Mouse (Mus musculus): ENCODE measurements around the gene Impdh2.

Gene Impdh2

DNA sequence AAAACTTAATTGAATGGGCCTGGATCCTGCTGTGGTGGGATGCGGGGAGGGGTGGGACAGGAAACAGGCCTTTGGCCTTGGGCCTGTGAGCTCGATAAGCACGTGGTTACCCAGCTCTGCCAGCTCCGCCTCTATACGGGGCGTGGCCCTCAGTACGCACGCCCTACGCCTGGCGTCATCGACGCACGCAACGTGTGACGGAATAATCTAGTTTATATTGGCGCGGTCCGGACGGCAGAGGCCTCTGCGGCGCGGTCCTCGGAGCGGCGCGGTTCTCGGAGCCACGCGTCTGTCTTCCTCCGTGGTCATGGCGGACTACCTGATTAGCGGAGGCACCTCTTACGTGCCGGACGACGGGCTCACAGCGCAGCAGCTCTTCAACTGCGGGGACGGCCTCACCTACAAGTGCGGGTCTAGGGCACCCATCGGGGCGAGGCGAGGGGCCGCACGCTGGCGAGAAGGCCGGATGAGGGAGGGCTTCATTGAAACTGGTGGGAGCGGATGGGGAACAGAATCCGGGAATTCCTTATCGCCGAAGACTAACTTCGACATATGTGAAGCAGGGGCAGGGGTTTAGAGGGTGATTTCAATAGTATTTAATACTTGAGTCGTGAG is at the start of gene Impdh2:
Gene Impdh2 (plus strand): TSS at position 60 of the 615 bp plus-strand sequence.
- DNase-seq (ENCODE audit: low spot score) = peak; percentile 97

DNA sequence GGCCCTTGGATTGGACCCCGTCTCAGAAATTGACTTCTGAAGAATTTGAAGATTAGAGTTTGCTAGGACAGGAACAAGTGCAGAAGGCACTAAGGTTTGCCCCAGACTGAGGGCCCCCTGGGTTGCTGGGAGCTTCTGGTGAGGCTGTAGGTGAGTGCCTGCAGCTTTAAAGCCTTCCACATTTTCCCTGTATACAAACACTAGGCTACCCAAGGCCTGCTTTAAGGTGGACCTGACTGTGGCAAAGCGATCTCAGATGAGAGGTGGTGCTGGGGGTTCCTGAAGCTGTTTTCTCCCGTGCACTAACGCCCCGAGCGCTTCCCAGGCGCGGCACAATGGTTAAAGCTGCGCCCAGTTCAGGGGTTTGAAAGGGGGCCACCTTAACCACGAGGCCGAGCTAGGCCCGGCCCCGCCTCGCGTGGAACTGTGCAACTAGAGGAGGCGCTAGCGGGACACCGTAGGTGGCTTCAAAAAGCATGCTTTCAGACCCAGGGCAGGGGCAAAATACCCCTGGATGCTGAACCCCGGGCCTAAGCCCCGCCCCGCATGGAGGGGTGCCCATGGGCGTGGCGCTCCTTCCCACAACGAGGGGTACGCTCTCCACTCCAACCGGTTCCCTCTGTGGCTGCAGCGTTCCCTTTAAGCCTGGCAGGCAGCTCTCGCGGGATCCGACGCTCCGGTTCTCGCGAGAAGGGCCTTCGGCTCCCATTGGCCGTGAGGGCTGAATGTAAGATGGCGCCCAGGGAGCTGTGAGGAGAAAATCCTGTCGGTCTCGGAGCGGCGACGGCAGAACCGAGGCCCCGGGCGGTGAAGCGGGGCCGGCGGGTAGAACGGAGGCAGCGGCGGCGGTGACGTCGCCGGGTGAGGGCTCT is 43.5 kb upstream of the Impdh2 start, which contains the start of gene Qrich1:
Gene Qrich1 (plus strand): TSS at position 427 of the 872 bp plus-strand sequence.
- DNase-seq (ENCODE audit: low spot score) = peak; percentile 92

DNA sequence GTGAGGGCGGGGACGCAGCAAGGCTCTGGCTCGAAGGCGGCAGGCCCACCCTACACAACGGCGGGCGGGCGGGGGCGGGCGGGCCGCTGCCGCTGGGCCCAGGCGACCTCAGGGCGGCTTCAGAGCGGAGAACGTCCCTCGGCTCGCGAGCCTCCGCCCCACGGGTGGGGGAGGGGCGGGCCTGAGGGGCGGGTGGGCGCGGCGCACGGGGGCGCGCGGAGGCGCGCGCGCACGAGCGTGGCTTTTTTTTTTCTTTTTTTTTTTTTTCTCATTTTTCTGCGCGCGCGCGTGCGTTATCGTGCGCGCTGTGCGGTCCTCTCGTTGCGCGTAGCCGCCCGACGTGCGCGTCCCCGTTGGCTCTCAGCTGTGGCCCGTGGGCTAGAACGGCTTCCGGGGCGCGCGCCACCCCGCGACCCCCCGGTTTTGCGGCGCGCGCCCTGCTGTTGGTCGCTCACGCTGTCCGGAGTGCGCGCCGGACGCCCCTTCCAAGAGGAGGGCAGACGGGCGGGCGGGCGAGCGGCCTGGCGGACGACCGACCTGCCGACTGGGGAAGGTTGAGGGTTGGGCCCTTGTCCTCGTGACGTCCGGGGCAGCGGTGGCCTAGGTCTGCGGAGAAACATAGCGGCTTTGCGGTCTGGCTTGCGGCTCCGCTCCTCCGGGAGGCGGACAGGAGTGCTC is 42.7 kb upstream of the Impdh2 start:
- DNase-seq (ENCODE audit: low spot score) = peak; percentile 78

DNA sequence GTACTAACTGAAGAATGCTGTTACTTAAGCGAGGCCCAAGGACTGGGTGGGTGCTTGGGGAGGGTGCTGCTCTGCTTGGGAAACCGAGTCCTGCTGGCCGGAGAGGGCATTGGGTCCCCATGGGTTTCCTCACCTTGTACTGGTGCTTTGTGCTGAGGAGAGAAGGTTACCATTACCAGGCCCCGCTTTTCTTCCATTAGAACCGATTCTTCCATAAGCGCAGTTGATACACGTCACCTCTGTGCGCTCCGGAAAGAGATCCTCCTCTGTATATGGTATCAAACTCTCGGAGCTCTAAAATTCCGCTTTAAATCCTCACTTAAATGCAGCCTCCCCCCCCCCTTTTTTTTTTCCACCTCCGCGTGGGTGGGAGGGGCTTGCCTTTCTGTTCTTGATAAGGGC is 42.2 kb upstream of the Impdh2 start:
- DNase-seq (ENCODE audit: low spot score) = peak; percentile 70

DNA sequence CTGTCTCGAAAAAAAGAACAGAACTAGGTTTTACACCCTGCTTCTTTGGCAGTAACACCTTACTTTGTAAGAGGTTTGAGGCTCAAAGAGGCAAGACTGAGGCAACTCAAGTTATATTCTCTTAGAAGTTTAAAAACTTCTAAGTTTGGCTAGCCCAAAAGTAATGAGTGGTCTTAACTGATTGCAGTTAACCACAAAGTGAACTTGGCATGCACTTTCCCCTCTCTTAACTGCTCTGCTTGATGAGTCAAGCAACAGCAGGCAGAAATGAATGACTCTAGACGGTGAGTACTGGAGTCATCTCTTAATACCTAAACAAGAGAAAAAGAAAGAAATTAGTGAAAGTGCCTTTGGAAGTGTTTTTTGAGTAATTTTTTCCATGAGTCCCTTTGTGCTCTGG is 38.5 kb upstream of the Impdh2 start:
- DNase-seq (ENCODE audit: low spot score) = no peak

DNA sequence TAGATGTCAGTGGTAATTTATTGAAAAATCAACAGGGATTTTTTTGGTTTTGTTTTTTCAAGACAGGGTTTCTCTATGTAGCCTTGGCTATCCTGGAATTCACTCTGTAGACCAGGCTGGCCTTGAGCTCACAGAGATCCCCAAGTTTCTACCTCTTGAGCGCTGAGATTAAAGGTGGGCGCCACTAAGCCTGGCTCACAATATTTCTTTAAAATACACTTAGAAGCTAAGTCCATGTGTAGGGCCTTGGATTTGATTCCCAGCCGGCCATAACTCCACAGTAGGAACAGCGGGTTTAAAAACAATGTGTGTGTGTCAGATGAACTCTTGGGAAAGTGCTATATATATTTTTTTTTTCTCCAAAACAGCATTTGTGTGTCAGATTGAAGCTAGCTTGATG is 36.7 kb upstream of the Impdh2 start:
- DNase-seq (ENCODE audit: low spot score) = no peak

DNA sequence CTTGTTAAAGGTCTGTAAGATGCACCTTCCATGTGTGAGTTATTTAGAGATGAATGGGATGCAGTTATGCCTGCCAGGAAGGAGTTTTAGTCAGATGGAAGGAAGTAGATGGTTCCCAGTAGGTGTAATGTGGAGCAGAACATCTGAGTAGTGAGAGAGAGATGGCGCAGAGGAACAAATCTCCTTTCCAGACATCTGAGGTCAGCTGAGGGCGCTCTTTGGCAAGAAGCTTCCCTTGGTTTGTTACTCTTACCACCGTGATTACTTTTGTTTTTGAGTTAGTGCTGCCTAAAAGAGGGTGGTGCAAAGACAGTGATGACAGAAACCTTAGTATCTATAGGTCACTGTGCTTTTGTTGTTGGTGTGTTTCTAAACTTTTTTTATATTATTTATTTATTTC is 34.7 kb upstream of the Impdh2 start:
- no peak for DNase-seq (ENCODE audit: low spot score)

DNA sequence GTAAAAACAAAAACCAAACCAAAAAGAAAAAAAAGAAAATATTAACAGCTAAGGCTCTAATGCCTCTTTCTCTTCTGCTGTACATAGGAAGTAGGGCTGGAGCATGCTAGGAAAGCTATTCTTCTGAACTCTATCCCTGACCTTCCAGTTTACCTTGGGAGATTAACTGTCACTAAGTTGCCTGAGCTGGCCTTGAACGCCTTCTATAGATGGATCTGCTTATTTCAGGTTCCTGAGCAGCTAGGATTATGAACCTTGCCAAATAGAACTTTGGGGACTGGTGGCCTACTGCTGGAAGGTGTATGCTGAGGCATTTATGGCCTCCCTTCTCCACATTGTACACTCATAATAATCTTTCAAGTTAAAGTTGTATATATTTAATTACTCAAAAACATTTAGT is 29.1 kb upstream of the Impdh2 start:
- no peak for DNase-seq (ENCODE audit: low spot score)

DNA sequence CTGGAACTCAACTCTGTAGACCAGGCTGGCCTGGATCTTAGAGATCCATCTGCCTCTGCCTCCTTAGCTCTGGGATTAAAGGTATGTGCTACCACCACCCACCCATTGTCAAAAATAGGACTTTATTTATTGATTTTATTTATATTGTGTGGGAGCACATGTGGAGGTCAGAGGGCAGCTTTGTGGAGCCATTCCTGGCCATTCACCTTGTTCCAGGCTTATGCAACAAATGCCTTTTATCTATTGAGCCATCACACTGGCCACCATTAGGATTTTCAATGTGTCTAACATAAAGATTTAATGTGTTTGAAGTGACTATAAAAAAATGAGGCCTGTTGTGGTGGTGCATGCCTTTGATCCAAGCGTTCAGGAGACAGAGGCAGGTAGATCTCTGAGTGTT is 28.6 kb upstream of the Impdh2 start:
- no peak for DNase-seq (ENCODE audit: low spot score)

DNA sequence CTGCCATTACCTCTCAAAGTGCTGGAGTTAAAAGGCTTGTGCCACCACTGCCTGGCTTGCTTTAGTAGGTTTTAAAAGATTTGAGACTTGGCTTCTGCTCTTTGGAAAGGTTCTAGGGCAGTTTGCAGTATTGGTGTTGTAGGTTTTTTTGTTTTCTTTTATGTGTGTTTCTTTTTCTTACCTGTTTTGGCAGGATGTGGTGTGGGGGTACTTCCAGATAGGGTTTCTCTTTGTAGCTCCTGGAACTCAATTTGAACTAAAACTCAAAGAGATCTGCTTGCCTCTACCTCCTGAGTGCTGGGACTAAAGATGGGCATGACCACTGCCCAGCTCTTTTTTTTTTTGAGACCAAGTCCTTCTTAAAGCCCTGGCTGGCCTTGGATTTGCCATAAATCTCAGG is 19.2 kb upstream of the Impdh2 start:
- DNase-seq (ENCODE audit: low spot score) = peak; percentile 34

DNA sequence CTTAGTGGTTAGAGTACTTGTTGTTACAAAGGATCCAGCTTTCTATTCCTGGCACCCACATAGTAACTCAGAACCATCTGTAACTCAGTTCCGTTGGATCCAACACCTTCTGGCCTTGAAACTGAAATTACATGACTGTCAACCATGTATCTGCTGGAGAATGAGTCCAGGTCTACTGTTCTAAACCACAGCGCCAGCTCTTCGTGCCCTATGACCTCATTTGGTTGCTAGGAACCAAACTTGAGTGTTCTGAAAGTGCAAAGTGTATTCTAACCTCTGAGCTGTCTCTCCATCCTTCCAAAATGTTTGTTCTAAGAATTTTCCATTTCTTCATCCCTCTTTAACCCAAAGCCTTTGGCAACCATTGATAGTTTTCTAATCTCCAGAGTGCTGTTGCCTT is 14.1 kb upstream of the Impdh2 start:
- DNase-seq (ENCODE audit: low spot score) = no peak

DNA sequence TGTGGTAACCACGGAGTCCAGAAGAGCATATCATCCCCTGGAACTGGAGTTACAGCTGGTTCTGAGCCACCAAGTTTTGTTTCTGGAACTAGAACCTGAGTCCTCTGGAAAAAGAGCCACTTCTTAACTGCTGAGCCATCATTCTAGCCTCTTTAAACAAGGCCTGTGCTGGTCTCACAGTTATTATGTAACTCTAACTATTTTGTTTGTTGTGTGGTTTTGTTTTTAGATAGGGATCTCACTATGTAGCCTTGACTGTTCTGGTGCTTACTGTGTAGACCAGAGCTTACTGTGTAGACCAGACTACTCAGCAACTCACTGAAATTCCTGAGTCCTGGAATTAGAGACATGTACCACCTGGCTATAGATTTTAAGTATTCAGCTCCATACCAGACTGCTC is 13.2 kb upstream of the Impdh2 start:
- DNase-seq (ENCODE audit: low spot score) = no peak

DNA sequence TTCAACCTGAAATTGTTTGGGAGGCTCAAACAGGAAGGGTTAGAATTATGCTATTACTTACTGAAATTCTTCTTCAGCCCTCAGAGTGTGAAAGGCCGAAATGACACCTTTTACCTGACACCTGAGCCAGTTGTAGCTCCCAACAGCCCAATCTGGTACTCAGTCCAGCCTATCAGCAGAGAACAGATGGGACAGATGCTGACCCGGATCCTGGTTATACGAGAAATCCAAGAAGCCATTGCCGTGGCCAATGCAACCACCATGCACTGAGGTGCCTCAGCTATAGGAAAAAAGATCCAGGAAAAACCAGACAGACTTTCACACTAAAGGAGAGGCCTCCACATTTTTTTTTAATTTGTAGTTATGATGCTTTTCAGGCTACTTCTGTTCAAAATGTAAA is 917 bp upstream of the Impdh2 start:
- no peak for DNase-seq (ENCODE audit: low spot score)

DNA sequence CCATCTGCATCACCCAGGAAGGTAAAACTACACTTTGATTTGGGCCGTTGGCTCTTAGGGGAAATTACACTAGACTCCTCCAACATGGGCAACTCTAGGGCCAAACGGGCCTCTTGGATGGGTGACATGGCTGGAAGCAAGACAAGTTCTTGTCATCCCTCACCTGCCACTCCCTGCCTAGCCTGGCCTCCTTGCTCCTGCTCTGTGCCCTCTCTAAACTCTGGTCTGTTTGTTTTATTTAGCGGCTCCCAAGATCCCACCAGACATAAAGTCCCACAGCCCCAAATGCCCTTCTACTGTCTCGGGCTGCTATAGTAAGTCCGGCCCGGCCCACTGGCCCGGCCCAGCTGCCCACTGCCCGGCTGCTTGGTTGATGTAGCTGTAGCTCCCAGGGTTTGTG is 3.6 kb downstream of the Impdh2 start:
- no peak for DNase-seq (ENCODE audit: low spot score)

DNA sequence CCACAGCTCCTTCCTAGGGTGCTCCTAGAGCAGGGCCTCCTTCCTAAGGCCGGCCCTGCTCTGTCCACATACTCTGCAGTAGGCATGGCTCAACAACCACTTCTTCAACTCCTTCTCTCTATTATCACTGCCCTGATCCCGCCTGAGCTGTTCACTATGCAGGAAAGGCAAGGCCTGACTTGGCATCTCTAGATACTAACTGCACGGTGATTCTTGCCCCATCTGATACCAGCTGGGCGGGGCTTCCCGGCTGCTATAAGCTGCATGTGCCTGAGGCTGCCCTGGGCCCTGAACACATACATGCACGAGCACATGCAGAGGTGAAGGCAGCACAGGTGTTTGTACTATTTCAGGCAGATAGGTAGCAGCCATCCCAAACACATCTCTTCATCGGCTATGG is 4.0 kb downstream of the Impdh2 start:
- DNase-seq (ENCODE audit: low spot score) = no peak

DNA sequence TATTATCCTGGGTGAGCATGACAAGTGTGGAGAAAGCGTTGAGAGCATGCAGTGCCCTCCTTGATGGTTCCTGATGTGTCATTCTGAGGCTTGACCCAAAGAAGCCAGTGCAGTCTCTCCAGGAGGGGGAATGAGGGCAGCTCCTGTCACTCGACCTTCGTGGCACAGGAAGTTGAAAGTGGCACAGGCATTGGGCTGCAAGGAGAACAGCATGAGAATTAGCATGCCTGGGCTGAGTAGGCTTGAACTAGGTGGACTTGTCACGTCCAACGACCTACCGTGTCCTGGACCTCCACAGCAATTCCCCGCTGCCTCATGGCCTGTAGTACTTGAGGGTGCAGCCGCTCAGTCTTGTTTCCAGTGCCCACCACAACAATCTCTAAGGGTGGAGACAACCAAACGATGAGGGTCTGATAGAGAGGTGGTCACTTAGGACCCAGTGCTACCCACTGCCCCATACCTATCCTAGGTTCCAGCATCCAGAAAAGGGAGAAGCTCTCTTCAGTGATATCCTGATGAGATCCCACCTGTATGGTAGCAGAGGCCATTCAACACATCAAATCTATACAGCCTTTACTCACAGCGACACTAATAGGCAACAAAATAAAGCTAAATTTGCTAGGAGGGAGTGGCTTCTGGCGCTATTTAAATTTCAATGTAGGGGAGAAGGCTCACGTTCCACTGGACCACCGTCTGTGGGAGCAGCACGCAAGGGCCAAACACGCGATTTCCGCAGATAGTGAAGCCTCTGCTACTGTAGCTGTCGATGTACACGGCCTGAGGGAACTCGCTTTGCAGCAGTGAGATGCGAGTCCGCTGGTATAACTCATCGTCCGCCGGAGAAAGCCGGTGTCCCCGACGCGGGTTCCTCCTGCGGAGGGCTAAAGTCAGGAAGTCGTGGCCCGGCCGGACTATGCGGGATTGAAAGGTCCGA is 6.1 kb downstream of the Impdh2 start:
- DNase-seq (ENCODE audit: low spot score) = no peak

DNA sequence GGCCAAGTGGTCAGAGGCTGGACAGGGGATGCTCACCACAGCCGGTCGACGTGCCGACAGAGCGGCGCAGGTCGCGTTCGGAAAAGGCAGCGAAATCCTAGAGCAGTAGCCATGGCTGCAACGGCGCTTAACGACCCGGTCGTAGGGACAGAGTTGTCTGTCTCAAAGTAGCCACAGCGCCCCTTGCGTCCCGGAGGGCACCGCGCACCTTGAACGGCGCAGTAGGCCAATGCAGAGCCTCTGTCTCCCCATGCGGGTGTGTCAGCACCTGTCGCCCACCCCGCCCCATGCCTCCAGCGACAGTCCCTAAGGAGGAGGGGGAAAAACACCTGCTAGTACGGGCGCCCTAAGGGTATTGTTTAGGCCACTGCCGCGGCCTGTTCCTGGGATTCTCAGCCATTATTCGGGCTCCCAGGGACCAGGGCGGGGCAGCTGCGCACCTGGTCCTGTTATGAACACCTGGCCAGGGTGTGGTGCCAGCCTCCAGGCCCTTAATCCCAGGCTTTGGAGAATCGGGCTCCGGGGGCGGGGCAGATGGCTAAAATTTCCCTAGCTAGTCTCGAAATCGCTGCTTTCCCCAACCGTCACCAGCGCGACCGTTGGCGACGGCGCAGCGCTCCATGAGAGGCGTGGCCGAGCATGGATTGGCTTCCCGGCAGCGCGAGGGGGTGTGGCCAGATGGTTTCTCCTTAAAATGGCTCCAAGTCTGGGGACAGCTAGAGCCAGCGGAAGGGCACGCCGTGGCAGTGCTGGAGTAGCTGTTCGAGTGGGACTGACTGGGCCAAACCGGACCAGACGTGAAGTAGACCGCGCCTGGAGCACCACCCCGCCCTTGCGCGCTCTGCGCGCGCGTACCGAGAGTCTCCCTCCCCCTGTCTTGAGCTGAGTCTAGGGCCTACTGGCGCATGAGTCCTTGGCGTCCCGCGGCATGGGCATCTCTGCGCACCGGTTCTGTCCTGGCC is 7.0 kb downstream of the Impdh2 start, which contains the start of gene Ndufaf3:
Gene Ndufaf3 (minus strand): TSS at position 620 of the 962 bp plus-strand sequence.
- peak; percentile 94 for DNase-seq (ENCODE audit: low spot score)

DNA sequence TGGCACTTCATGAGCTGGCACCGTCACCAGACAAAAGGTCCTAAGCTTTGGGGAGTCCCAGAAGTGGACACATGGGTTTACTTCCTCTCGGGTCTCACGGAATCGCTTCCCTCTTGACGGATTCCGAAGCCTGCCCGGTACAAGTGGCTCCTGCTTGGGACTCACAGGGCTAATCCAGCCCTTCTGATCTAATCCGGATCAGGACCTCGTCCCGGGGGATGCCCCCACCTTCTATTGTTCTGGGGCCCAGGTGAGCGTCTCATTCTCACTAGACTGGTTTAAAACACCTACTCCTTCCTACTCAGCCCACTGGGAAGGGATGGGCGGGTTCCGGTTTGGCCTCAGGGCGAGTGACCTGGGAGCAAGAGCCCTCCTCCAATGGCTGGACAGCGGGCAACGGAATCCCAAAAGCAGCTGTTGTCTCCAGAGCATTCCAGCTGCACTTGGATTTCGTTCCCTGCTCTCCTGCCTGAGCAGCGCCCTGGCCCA is 7.9 kb downstream of the Impdh2 start:
- no peak for DNase-seq (ENCODE audit: low spot score)

DNA sequence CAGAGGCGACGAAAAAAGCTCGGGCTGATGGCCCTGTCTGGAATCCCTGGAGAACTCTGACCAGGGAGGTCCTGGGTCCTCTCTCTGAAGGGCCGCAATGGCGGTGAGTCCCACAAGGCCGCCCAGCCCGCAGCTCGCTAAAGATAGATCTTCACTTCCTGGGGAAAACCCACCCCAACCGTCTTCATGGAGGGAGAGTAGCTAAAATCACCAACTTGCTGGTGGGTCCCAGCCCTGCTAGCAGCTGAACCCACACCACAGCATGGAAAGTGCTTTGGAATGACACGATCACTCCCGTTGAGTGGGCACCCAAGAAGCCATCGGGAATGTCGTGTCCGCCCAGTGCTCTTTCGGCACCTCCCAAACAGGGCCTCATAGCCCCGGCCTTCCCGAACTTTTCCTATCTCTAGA is 8.4 kb downstream of the Impdh2 start:
- no peak for DNase-seq (ENCODE audit: low spot score)

Measured in T-cell, adult 2 months (primary cell).